Mouse (Mus musculus): ENCODE measurements around the gene Myof. TPM values are rescaled to one million over a fixed set of nuclear protein-coding genes. Genes with fewer than 3 reads are reported as not detected.

The Myof gene
- polyA plus RNA-seq, 1 experiment, result 76.9 TPM

DNA sequence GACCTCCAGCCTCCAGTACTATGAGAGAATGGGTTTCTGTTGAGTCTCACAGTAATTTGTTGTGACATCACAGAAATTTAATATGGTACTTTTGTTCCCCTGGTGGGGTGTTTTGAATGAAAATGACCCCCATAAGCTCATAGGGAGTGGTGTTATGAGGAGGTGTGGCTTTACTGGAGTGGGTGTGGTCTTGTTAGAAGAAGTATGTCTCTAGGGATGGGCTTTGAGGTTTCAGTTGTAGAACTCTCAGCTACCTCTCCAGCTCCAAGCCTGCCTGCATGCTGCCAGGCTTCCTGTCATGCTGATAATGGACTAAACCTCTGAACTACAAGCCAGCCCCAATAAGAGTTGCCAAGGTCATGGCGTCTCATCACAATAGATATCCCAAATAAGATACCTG, 6.3 kb upstream of the Myof start:
- H3K36me3 ChIP-seq (ENCODE audit: control insufficient read depth, insufficient read depth), result no peaks in the 10 kb centered on the region
- H3K4me3 ChIP-seq, result no peak overlapping the region
- H3K27me3 ChIP-seq (ENCODE audit: control insufficient read depth, insufficient read depth, insufficient read length), result no peaks in the 10 kb centered on the region
- H3ac ChIP-seq (ENCODE audit: control insufficient read depth, insufficient read length), result no peak overlapping the region
- no peak overlapping the region for H3K4me2 ChIP-seq (ENCODE audit: low read depth)
- TF ChIP-seq SRF (IDR thresholded peaks at IDR 0.05; ENCODE audit: control insufficient read depth, insufficient read length, low read depth), result no peak
- TF ChIP-seq MYOD1 (IDR thresholded peaks at IDR 0.05; ENCODE audit: control insufficient read depth in 1 of 3, insufficient read length in 2 of 3, low read depth in 2 of 3), result no peak
- TF ChIP-seq MYOG (IDR thresholded peaks at IDR 0.05; ENCODE audit: control insufficient read depth in 1 of 3, insufficient read depth in 1 of 3, insufficient read length in 2 of 3, low read depth in 2 of 3), result no peak
- TF ChIP-seq USF1 (IDR thresholded peaks at IDR 0.05; ENCODE audit: low read depth), result no peak
- TF ChIP-seq REST (IDR thresholded peaks at IDR 0.05; ENCODE audit: insufficient read depth, insufficient read length), result no peak
- no peak for TF ChIP-seq TCF12 (IDR thresholded peaks at IDR 0.05; ENCODE audit: insufficient read depth, poor library complexity, severe bottlenecking)
- TF ChIP-seq CEBPB (IDR thresholded peaks at IDR 0.05; ENCODE audit: insufficient read depth, poor library complexity, severe bottlenecking), result no peak
- no peak for TF ChIP-seq MAX (IDR thresholded peaks at IDR 0.05; ENCODE audit: low read depth)
- no peak for TF ChIP-seq POLR2AphosphoS2 (IDR thresholded peaks at IDR 0.05; ENCODE audit: insufficient read length, low read depth)
- TF ChIP-seq TCF3 (IDR thresholded peaks at IDR 0.05; ENCODE audit: insufficient read length, low read depth), result no peak
- H3K79me2 ChIP-seq (ENCODE audit: control insufficient read depth, insufficient read depth), result no peaks in the 10 kb centered on the region

DNA sequence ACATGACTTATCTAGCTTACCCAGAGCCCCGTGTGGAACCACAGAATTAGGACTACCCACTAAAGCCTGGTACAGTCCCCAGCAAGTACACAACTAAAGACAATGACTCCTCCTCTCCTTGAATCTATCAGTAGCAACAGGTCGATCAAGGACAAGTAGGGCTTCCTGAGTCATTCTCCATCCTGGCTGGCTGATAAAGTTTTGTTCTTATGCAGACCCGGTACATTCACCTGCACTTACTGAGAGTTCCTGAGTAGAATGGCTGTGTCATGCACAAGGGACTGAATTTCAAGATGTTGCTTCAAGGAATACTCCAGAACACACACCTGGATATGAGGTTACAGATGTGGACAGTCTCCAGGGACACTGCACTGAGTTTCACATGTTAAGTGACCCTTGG, 1.8 kb upstream of the Myof start:
- no peak for TF ChIP-seq USF1 (IDR thresholded peaks at IDR 0.05; ENCODE audit: low read depth)
- TF ChIP-seq POLR2A (IDR thresholded peaks at IDR 0.05; ENCODE audit: insufficient read length, low read depth), result no peak
- TF ChIP-seq POLR2AphosphoS2 (IDR thresholded peaks at IDR 0.05; ENCODE audit: insufficient read length, low read depth), result no peak
- no peak for TF ChIP-seq SRF (IDR thresholded peaks at IDR 0.05; ENCODE audit: control insufficient read depth, insufficient read length, low read depth)
- no peak for TF ChIP-seq E2F4 (IDR thresholded peaks at IDR 0.05; ENCODE audit: insufficient read depth)
- no peak for TF ChIP-seq REST (IDR thresholded peaks at IDR 0.05; ENCODE audit: insufficient read depth, insufficient read length)
- Histone ChIP-seq H3K4me3 (no peak overlapping the region), H3K27me3 (ENCODE audit: control insufficient read depth, insufficient read depth, insufficient read length) (no peaks in the 10 kb centered on the region), H3K36me3 (ENCODE audit: control insufficient read depth, insufficient read depth) (no peaks in the 10 kb centered on the region), H3K4me2 (ENCODE audit: low read depth) (no peak overlapping the region), H3ac (ENCODE audit: control insufficient read depth, insufficient read length) (no peak overlapping the region), H3K79me2 (ENCODE audit: control insufficient read depth, insufficient read depth) (peaks cover 16% of the 10 kb centered on the region)

DNA sequence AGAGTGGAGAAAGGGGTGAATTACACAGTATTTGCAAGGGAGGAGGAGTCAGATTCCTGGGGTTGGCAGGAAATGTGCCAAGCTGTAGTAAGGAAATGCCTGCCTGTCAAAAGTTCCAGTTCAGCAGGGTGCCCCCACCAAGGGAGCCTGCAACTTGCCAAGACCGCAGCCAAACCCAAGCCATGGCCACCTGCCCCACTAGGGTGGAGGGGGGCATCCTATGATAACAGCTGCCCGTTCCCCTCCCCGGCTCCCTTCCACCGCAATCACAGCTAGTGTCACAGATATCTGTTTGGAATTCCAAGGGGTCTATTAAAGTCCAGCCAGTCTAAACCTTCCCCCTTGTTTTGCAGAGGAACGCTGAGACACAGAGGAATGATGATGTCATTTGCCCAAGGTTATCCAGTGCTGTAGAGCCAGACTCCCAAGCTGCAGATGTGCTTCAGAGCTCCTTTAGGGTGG, 1.1 kb downstream of the Myof start:
- H3K36me3 ChIP-seq (ENCODE audit: control insufficient read depth, insufficient read depth), result no peaks in the 10 kb centered on the region
- no peak overlapping the region for H3ac ChIP-seq (ENCODE audit: control insufficient read depth, insufficient read length)
- peak overlapping the region; percentile 66 for H3K4me2 ChIP-seq (ENCODE audit: low read depth)
- H3K4me3 ChIP-seq, result peak overlapping the region; percentile 48
- H3K79me2 ChIP-seq (ENCODE audit: control insufficient read depth, insufficient read depth), result peaks cover 35% of the 10 kb centered on the region
- no peak for TF ChIP-seq MAX (IDR thresholded peaks at IDR 0.05; ENCODE audit: low read depth)
- TF ChIP-seq REST (IDR thresholded peaks at IDR 0.05; ENCODE audit: insufficient read depth, insufficient read length), result no peak
- TF ChIP-seq MYOG (IDR thresholded peaks at IDR 0.05; ENCODE audit: control insufficient read depth in 1 of 3, insufficient read depth in 1 of 3, insufficient read length in 2 of 3, low read depth in 2 of 3), result peak; percentile 65 to 96 (median 85)
- TF ChIP-seq SRF (IDR thresholded peaks at IDR 0.05; ENCODE audit: control insufficient read depth, insufficient read length, low read depth), result no peak
- 0 out of 2 replicates have a peak, but pooled peaks have one; percentile 19 for TF ChIP-seq CEBPB (IDR thresholded peaks at IDR 0.05; ENCODE audit: insufficient read depth, poor library complexity, severe bottlenecking)
- peak; percentile 85 for TF ChIP-seq TCF3 (IDR thresholded peaks at IDR 0.05; ENCODE audit: insufficient read length, low read depth)
- no peak for TF ChIP-seq E2F4 (IDR thresholded peaks at IDR 0.05; ENCODE audit: insufficient read depth)
- no peak for TF ChIP-seq POLR2AphosphoS2 (IDR thresholded peaks at IDR 0.05; ENCODE audit: insufficient read length, low read depth)
- peak in 2 of 3 experiments; percentile 82 to 90 for TF ChIP-seq MYOD1 (IDR thresholded peaks at IDR 0.05; ENCODE audit: control insufficient read depth in 1 of 3, insufficient read length in 2 of 3, low read depth in 2 of 3)
- peak; percentile 92 for TF ChIP-seq TCF12 (IDR thresholded peaks at IDR 0.05; ENCODE audit: insufficient read depth, poor library complexity, severe bottlenecking)
- peak; percentile 26 for TF ChIP-seq POLR2A (IDR thresholded peaks at IDR 0.05; ENCODE audit: insufficient read length, low read depth)
- no peak for TF ChIP-seq USF1 (IDR thresholded peaks at IDR 0.05; ENCODE audit: low read depth)
- H3K27me3 ChIP-seq (ENCODE audit: control insufficient read depth, insufficient read depth, insufficient read length), result no peaks in the 10 kb centered on the region

DNA sequence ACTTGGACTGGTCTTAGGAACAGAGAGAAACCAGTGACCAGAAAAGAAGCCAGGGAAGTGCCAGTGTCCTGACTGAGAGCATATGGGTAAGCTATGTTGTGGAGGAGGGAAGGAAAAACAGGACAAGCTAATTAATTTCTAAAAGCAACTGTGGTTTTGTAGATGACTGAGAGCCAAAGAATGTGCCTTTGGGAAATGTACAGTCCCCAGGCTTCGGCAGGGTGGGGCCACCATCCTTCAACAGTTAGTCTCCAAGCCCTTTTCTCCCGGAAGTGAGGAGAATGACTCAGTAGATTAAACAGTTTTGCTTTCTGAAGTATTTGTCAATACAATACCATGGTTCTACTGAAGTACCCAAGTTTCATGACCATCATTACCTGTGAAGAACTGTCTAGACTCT, 5.1 kb downstream of the Myof start:
- TF ChIP-seq POLR2AphosphoS2 (IDR thresholded peaks at IDR 0.05; ENCODE audit: insufficient read length, low read depth) (no peak), USF1 (IDR thresholded peaks at IDR 0.05; ENCODE audit: low read depth) (no peak), CEBPB (IDR thresholded peaks at IDR 0.05; ENCODE audit: insufficient read depth, poor library complexity, severe bottlenecking) (no peak), SRF (IDR thresholded peaks at IDR 0.05; ENCODE audit: control insufficient read depth, insufficient read length, low read depth) (no peak), TCF12 (IDR thresholded peaks at IDR 0.05; ENCODE audit: insufficient read depth, poor library complexity, severe bottlenecking) (no peak), POLR2A (IDR thresholded peaks at IDR 0.05; ENCODE audit: insufficient read length, low read depth) (no peak), MYOD1 (IDR thresholded peaks at IDR 0.05; ENCODE audit: control insufficient read depth in 1 of 3, insufficient read length in 2 of 3, low read depth in 2 of 3) (no peak), TCF3 (IDR thresholded peaks at IDR 0.05; ENCODE audit: insufficient read length, low read depth) (no peak), REST (IDR thresholded peaks at IDR 0.05; ENCODE audit: insufficient read depth, insufficient read length) (no peak), MYOG (IDR thresholded peaks at IDR 0.05; ENCODE audit: control insufficient read depth in 1 of 3, insufficient read depth in 1 of 3, insufficient read length in 2 of 3, low read depth in 2 of 3) (no peak), MAX (IDR thresholded peaks at IDR 0.05; ENCODE audit: low read depth) (no peak), E2F4 (IDR thresholded peaks at IDR 0.05; ENCODE audit: insufficient read depth) (no peak)
- Histone ChIP-seq H3K79me2 (ENCODE audit: control insufficient read depth, insufficient read depth) (peaks cover 75% of the 10 kb centered on the region), H3K4me3 (no peak overlapping the region), H3K36me3 (ENCODE audit: control insufficient read depth, insufficient read depth) (no peaks in the 10 kb centered on the region), H3K4me2 (ENCODE audit: low read depth) (peak overlapping the region; percentile 84), H3ac (ENCODE audit: control insufficient read depth, insufficient read length) (no peak overlapping the region), H3K27me3 (ENCODE audit: control insufficient read depth, insufficient read depth, insufficient read length) (no peaks in the 10 kb centered on the region)

DNA sequence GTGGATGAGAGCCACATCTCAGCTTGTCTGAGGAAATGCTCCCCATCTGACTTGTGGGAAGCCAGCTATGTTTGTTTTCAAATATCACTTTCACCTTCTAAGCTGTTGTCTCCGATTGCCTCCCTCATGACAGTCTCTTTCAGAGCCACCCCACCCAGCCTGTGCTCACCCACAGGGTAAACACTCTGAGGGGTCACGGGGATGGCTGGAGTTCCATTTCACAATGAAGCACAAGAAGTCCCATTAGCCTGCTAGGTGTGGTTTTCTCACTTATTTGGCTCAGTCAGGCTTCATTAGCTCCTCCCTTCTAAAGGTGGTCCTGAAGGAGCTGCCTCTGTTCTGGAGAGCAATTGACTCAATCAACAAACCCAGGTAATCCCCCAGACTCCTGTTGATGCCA, 7.6 kb downstream of the Myof start:
- TF ChIP-seq MAX (IDR thresholded peaks at IDR 0.05; ENCODE audit: low read depth) (no peak), E2F4 (IDR thresholded peaks at IDR 0.05; ENCODE audit: insufficient read depth) (no peak), POLR2A (IDR thresholded peaks at IDR 0.05; ENCODE audit: insufficient read length, low read depth) (no peak), POLR2AphosphoS2 (IDR thresholded peaks at IDR 0.05; ENCODE audit: insufficient read length, low read depth) (no peak), SRF (IDR thresholded peaks at IDR 0.05; ENCODE audit: control insufficient read depth, insufficient read length, low read depth) (no peak), USF1 (IDR thresholded peaks at IDR 0.05; ENCODE audit: low read depth) (no peak), REST (IDR thresholded peaks at IDR 0.05; ENCODE audit: insufficient read depth, insufficient read length) (no peak), CEBPB (IDR thresholded peaks at IDR 0.05; ENCODE audit: insufficient read depth, poor library complexity, severe bottlenecking) (no peak), MYOG (IDR thresholded peaks at IDR 0.05; ENCODE audit: control insufficient read depth in 1 of 3, insufficient read depth in 1 of 3, insufficient read length in 2 of 3, low read depth in 2 of 3) (no peak), TCF12 (IDR thresholded peaks at IDR 0.05; ENCODE audit: insufficient read depth, poor library complexity, severe bottlenecking) (no peak), TCF3 (IDR thresholded peaks at IDR 0.05; ENCODE audit: insufficient read length, low read depth) (no peak), MYOD1 (IDR thresholded peaks at IDR 0.05; ENCODE audit: control insufficient read depth in 1 of 3, insufficient read length in 2 of 3, low read depth in 2 of 3) (no peak)
- Histone ChIP-seq H3ac (ENCODE audit: control insufficient read depth, insufficient read length) (no peak overlapping the region), H3K4me2 (ENCODE audit: low read depth) (peak overlapping the region; percentile 22), H3K4me3 (no peak overlapping the region), H3K27me3 (ENCODE audit: control insufficient read depth, insufficient read depth, insufficient read length) (no peaks in the 10 kb centered on the region), H3K79me2 (ENCODE audit: control insufficient read depth, insufficient read depth) (peaks cover 86% of the 10 kb centered on the region), H3K36me3 (ENCODE audit: control insufficient read depth, insufficient read depth) (no peaks in the 10 kb centered on the region)
